Mouse (Mus musculus): Measurements from ENCODE around the gene Mc1r. TPM values are rescaled to one million over a fixed set of nuclear protein-coding genes. Genes with fewer than 3 reads are reported as not detected.

Mc1r gene
- polyA plus RNA-seq, 1 experiment from 2014 or later, result 0.09 TPM

Other genes with a start within 250 kb of the Mc1r start
- gene Sult5a1, start 248.8 kb upstream of the Mc1r start, polyA plus RNA-seq (2016; fragmentation: Nextera tagmentation; extraction: Ambion mirVana), result 8.1 and 9.7 TPM in 2 replicates
- gene Dpep1, start 220.9 kb upstream of the Mc1r start, polyA plus RNA-seq (2016; fragmentation: Nextera tagmentation; extraction: Ambion mirVana), result 0.35 and 0.36 TPM in 2 replicates
- 160 and 166 TPM in 2 replicates for gene Chmp1a, start 194.3 kb upstream of the Mc1r start, polyA plus RNA-seq (2016; fragmentation: Nextera tagmentation; extraction: Ambion mirVana)
- gene Spata33, start 194.3 kb upstream of the Mc1r start, polyA plus RNA-seq (2016; fragmentation: Nextera tagmentation; extraction: Ambion mirVana), result 8.3 and 8.8 TPM in 2 replicates
- gene Cdk10, start 182.3 kb upstream of the Mc1r start, polyA plus RNA-seq (2016; fragmentation: Nextera tagmentation; extraction: Ambion mirVana), result 37.6 and 39.1 TPM in 2 replicates
- 2.8 and 3.1 TPM in 2 replicates for gene Spata2l, start 170.9 kb upstream of the Mc1r start, polyA plus RNA-seq (2016; fragmentation: Nextera tagmentation; extraction: Ambion mirVana)
- 32.9 and 35.0 TPM in 2 replicates for gene Zfp276, start 152.9 kb upstream of the Mc1r start, polyA plus RNA-seq (2016; fragmentation: Nextera tagmentation; extraction: Ambion mirVana)
- gene Vps9d1, start 152.8 kb upstream of the Mc1r start, polyA plus RNA-seq (2016; fragmentation: Nextera tagmentation; extraction: Ambion mirVana), result 37.7 and 44.3 TPM in 2 replicates
- gene Fanca, start 88.5 kb upstream of the Mc1r start, polyA plus RNA-seq (2016; fragmentation: Nextera tagmentation; extraction: Ambion mirVana), result 20.9 and 21.0 TPM in 2 replicates
- 28.9 and 32.2 TPM in 2 replicates for gene Spire2, start 74.4 kb upstream of the Mc1r start, polyA plus RNA-seq (2016; fragmentation: Nextera tagmentation; extraction: Ambion mirVana)
- gene Tcf25, start 33.4 kb upstream of the Mc1r start, polyA plus RNA-seq (2016; fragmentation: Nextera tagmentation; extraction: Ambion mirVana), result 212 and 231 TPM in 2 replicates
- 1,043 and 1,050 TPM in 2 replicates for gene Tubb3, start 4.3 kb downstream of the Mc1r start, polyA plus RNA-seq (2016; fragmentation: Nextera tagmentation; extraction: Ambion mirVana)
- 40.1 and 42.5 TPM in 2 replicates for gene Def8, start 16.4 kb downstream of the Mc1r start, polyA plus RNA-seq (2016; fragmentation: Nextera tagmentation; extraction: Ambion mirVana)
- 64.7 and 66.5 TPM in 2 replicates for gene Afg3l1, start 70.8 kb downstream of the Mc1r start, polyA plus RNA-seq (2016; fragmentation: Nextera tagmentation; extraction: Ambion mirVana)
- 48.0 and 48.8 TPM in 2 replicates for gene Dbndd1, start 108.4 kb downstream of the Mc1r start, polyA plus RNA-seq (2016; fragmentation: Nextera tagmentation; extraction: Ambion mirVana)
- 41.7 and 44.6 TPM in 2 replicates for gene Gas8, start 111.7 kb downstream of the Mc1r start, polyA plus RNA-seq (2016; fragmentation: Nextera tagmentation; extraction: Ambion mirVana)
- 11.2 and 11.6 TPM in 2 replicates for gene Rhou, start 246.8 kb downstream of the Mc1r start, polyA plus RNA-seq (2016; fragmentation: Nextera tagmentation; extraction: Ambion mirVana)